Mouse (Mus musculus) lung, embryonic 14.5 days (tissue): ENCODE data around the gene Rpp21. TPM values are rescaled to one million over a fixed set of nuclear protein-coding genes. Genes with fewer than 3 reads are reported as not detected.

ENCODE experiments used
- ATAC-seq: fragments of 200-750 bp; cut with Nextera tagmentation; 2 replicates; pipeline ENCODE4 v1.8.0; 2017; ENCODE audit warnings: mild to moderate bottlenecking, moderate TSS enrichment, moderate library complexity; ENCODE audit not compliant: insufficient read depth
- DNase-seq: peaks from one replicate; pipeline ENCODE4 v3.0.0-alpha.2; 2015
- H3K27ac ChIP-seq: fragments of 300-500 bp; sonication (generic); 2 replicates; pipeline ENCODE4 v1.5.1; 2014; ENCODE audit warnings: low read depth, mild to moderate bottlenecking, moderate library complexity
- H3K27me3 ChIP-seq: fragments of 300-500 bp; sonication (generic); 2 replicates; pipeline ENCODE4 v1.6.1; 2014; ENCODE audit warnings: low read length, control low read depth; ENCODE audit not compliant: insufficient read depth
- H3K36me3 ChIP-seq: fragments of 300-500 bp; sonication (generic); 2 replicates; pipeline ENCODE4 v1.6.1; 2014; ENCODE audit warnings: control low read depth; ENCODE audit not compliant: insufficient read depth
- H3K4me1 ChIP-seq: fragments of 300-500 bp; sonication (generic); 2 replicates; pipeline ENCODE4 v1.6.1; 2014; ENCODE audit warnings: antibody characterized with exemption, control low read depth; ENCODE audit not compliant: insufficient read depth
- H3K4me2 ChIP-seq: fragments of 300-500 bp; sonication (generic); 2 replicates; pipeline ENCODE4 v1.6.1; 2014; ENCODE audit warnings: mild to moderate bottlenecking
- H3K4me3 ChIP-seq: fragments of 300-500 bp; sonication (generic); 2 replicates; pipeline ENCODE4 v1.5.1; 2014; ENCODE audit warnings: low read depth, low read length
- H3K9ac ChIP-seq: fragments of 300-500 bp; sonication (generic); 2 replicates; pipeline ENCODE4 v1.6.1; 2014
- H3K9me3 ChIP-seq: fragments of 300-500 bp; sonication (generic); 2 replicates; pipeline ENCODE4 v1.6.1; 2016; ENCODE audit warnings: low read depth, low read length, control low read depth
- CTCF ChIP-seq: IDR thresholded peaks from 2 replicates; pipeline ENCODE4 v1.5.1; 2016; ENCODE audit warnings: antibody characterized with exemption, low read depth
- whole genome bisulfite sequencing: fragments of 180-500 bp; shearing (Covaris S2); extraction: QIAGEN DNeasy Blood & Tissue Kit; methylation state at CpG from one replicate; pipeline ENCODE4 v1.1.7; 2014; 5-methylcytosine and 5-hydroxymethylcytosine counted together
- polyA plus RNA-seq: library from polyadenylated mRNA; unstranded; fragments of >200 nt; fragmentation: Nextera tagmentation; extraction: Ambion mirVana; gene quantifications from 2 replicates; pipeline ENCODE4 v1.2.1, GENCODE M21; 2014

Gene Rpp21
- polyA plus RNA-seq: 188 and 195 TPM in 2 replicates

GRCm38 (mm10) chr17:36257969-36258368, at the start of gene Rpp21:
TSS of gene Rpp21 (minus strand) at chr17:36258069.
- no peak for DNase-seq
- no peak for ATAC-seq
- WGBS: 42% methylated on average over 6 of the region's 6 CpGs
- no peaks in the 10 kb centered on the region for H3K4me1 ChIP-seq
- H3K4me3 ChIP-seq: peak within 1 kb of the TSS; percentile 70
- no peaks in the 10 kb centered on the region for H3K9me3 ChIP-seq
- no peaks in the 10 kb centered on the region for H3K27me3 ChIP-seq
- peak within 1 kb of the TSS; percentile 84 for H3K27ac ChIP-seq
- no peak for TF ChIP-seq CTCF
- H3K36me3 ChIP-seq: peaks cover 57% of the 10 kb centered on the region
- peak within 1 kb of the TSS; percentile 61 for H3K4me2 ChIP-seq
- peak within 1 kb of the TSS; percentile 77 for H3K9ac ChIP-seq

- Histone ChIP-seq H3K4me2 (no peak within 1 kb of the TSS), H3K27me3 (no peaks in the 10 kb centered on the region), H3K36me3 (peaks cover 4% of the 10 kb centered on the region; the same call in 1 of the 2 replicates), H3K4me3 (no peak within 1 kb of the TSS), H3K4me1 (no peaks in the 10 kb centered on the region), H3K9ac (no peak within 1 kb of the TSS), H3K27ac (no peak within 1 kb of the TSS), H3K9me3 (0 out of 2 replicates have a peak, but pooled peaks cover 3% of the 10 kb centered on the region)
- no peak for ATAC-seq
- no peak for TF ChIP-seq CTCF
- WGBS: 90% methylated on average over 2 of the region's 2 CpGs
- no peak for DNase-seq
Observed at GRCm38 (mm10) chr17:36286390-36286789, 28.5 kb upstream of the Rpp21 start, which contains the start of gene H2-M10.2. TSS of gene H2-M10.2 (minus strand) at chr17:36286490.

DNA sequence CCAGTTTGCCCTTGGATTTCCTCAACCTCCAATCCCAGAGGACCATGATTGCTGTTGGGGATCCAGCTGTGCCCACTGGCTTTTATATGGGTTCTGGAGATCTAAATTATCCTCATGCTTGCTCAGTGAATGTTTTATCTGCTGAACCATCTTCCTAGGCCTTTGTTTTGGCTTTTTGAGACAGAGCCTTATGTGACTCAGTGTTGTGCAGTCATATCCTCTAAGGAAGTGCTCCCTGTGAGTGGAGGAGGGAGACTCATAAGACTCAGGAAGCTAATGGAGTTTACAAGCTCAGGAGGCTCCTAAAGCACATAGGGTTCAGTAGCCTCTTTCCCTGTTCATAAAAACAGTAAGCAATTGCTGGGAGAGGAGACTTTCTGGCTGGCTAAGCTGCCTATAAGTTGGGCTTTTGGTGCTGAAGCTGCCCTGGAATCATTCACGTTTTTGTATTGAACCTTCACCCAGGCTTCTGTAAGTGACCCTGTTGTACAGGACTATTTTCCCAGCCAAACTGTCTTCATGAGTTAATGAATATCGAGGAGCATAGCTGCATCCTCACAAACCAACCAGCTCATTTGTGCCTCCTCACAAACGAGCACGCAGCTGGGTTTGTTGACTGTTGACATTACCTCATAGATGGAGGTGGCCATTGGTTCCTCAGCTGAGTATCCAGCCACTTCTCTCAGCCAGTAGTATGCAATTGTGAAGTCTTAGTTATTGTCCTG, 23.8 kb upstream of the Rpp21 start:
- H3K4me3 ChIP-seq: no peak overlapping the region
- no peak overlapping the region for H3K27ac ChIP-seq
- ATAC-seq: no peak
- 92% methylated on average over 4 of the region's 4 CpGs for WGBS
- H3K4me2 ChIP-seq: no peak overlapping the region
- TF ChIP-seq CTCF: no peak
- H3K36me3 ChIP-seq: peaks cover 24% of the 10 kb centered on the region
- DNase-seq: no peak
- no peak overlapping the region for H3K9ac ChIP-seq
- no peaks in the 10 kb centered on the region for H3K4me1 ChIP-seq
- no peaks in the 10 kb centered on the region for H3K27me3 ChIP-seq
- H3K9me3 ChIP-seq: 0 out of 2 replicates have a peak, but pooled peaks cover 3% of the 10 kb centered on the region

GRCm38 (mm10) chr17:36274776-36275175, 16.9 kb upstream of the Rpp21 start:
- H3K36me3 ChIP-seq: peaks cover 31% of the 10 kb centered on the region
- H3K4me2 ChIP-seq: no peak overlapping the region
- H3K27ac ChIP-seq: no peak overlapping the region
- peaks cover 13% of the 10 kb centered on the region for H3K4me1 ChIP-seq
- H3K27me3 ChIP-seq: no peaks in the 10 kb centered on the region
- no peak overlapping the region for H3K4me3 ChIP-seq
- ATAC-seq (no peak), DNase-seq (no peak)
- WGBS: 80% methylated on average over 4 of the region's 4 CpGs
- H3K9me3 ChIP-seq: no peaks in the 10 kb centered on the region
- no peak for TF ChIP-seq CTCF
- H3K9ac ChIP-seq: no peak overlapping the region

DNA sequence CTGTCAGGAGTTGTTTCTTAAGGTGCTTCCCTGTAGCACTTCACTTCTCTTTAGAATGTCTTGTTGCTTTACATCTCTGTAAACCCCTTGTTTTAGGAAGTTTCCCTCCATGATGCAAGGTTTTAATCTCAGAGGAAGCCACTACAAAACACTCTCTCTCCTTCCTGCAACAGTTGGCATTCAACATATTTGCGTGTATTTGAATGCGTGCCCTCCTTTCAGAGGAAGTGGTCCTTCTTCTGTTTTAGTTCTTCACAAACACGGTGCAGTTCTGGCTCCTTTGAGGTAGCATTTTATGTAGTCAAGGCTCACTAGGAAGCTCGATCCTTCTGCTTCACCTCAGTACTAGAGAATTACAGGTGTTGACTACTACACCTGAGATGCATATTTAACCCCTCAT, 15.9 kb upstream of the Rpp21 start:
- ATAC-seq (no peak), DNase-seq (no peak)
- Histone ChIP-seq H3K4me2 (peak overlapping the region; percentile 93; the same call in 1 of the 2 replicates), H3K36me3 (peaks cover 28% of the 10 kb centered on the region), H3K9me3 (no peaks in the 10 kb centered on the region), H3K27me3 (no peaks in the 10 kb centered on the region), H3K9ac (no peak overlapping the region), H3K4me1 (peaks cover 13% of the 10 kb centered on the region), H3K27ac (no peak overlapping the region), H3K4me3 (no peak overlapping the region)
- WGBS: 87% methylated on average over 4 of the region's 4 CpGs
- no peak for TF ChIP-seq CTCF

DNA sequence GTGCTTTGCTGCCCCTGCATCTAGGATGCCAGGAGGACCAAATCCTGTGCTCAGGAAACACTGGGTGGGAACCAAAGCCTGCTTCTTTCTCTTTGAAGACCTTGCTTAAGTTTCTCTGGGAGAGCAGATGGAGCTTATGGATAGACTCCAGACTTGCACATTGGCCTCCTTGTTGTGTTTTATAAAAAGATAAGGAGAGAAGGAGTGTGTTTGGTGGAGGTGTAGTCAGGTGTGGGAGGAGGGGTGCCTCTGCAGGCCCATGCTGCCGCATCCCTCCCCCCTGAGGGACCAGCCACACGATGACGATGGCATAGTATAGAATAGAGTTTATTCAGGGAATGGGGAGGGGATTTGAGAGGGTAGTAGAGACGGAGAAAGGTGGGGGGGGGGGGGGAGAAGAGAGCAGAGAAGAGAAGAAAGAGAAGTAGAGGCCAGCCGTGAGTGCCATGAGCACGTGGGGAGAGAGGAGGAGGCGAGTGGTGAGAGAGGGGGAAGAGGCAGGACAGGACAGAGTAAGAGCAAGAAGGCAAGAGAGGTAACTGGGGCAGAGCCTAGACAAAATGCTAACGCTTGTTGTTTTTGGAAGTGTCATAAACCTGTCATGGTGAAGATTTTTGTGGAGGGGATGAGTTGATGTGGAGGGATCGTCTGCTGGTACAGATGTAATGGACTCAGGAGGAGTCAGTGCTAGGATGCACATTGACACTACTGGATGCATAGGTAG, 14.9 kb upstream of the Rpp21 start:
- H3K27ac ChIP-seq: no peak overlapping the region
- no peaks in the 10 kb centered on the region for H3K27me3 ChIP-seq
- 78% methylated on average over 9 of the region's 9 CpGs for WGBS
- peaks cover 13% of the 10 kb centered on the region for H3K4me1 ChIP-seq
- H3K4me2 ChIP-seq: peak overlapping the region; percentile 93
- no peaks in the 10 kb centered on the region for H3K9me3 ChIP-seq
- H3K9ac ChIP-seq: peak overlapping the region; percentile 97
- H3K4me3 ChIP-seq: peak overlapping the region; percentile 90
- ATAC-seq (no peak), DNase-seq (no peak)
- peaks cover 31% of the 10 kb centered on the region for H3K36me3 ChIP-seq
- TF ChIP-seq CTCF: no peak
